ENCODE assay signal across 24 mouse cellular contexts in the genomic region with DNA sequence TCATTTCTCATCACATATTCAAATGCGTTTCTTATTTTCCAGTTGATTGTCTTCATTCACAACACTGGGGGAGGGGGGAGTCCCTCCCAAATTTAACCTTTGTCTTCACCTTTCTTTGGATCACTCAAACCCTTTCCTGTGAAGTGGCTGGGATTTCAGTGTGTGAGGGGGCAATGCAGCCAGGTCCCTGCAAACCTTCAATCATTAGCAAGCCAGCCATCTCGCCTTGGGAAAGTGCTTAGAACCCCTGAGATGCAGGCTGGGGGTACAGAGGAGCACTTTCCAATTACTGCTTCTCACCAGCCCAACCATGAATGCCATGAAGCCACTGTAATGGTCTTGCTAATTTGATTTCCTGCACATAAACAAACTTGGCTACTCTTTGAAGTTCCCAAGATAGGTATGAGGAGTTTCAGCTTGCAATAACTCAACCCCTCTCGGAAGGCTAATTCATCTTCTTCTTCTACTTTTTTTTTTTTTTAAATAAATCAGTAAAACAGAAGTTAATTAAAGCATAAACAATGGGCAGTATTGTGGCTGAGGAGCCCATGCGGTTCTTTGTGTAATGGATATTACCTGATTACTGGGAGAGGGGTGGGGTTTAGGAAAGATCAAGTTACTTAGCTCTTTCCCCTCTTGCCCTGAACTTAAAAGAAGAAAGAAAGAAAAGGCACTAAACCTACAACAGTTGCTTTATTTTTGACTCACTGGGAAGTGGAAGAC.
DNase-seq lines count a peak whose midpoint lies in the region; ATAC-seq and TF ChIP-seq lines count a peak whose summit lies in the region.
"Had no signal": no experiment of that assay in that cellular context is flagged by ENCODE, and none has a peak within 500 bp of the region (broad histone marks: within the 10 kb centered on the region; RNA-seq: fewer than 3 reads in every experiment).

No protein-coding gene starts in this region.

- H3K4me1 ChIP-seq in kidney, embryonic 16.5 days (ENCODE audit: insufficient read depth, low read length) = peaks cover 26% of the 10 kb centered on the region
- H3K4me1 ChIP-seq in kidney, adult 2 months (ENCODE audit: control insufficient read depth, insufficient read depth, low read length) = no peaks in the 10 kb centered on the region
- peaks cover 38% of the 10 kb centered on the region for H3K4me1 ChIP-seq in embryonic facial prominence, embryonic 10.5 days
- H3K4me1 ChIP-seq in limb, embryonic 11.5 days (ENCODE audit: control insufficient read depth, insufficient read depth, low read length) = peaks cover 15% of the 10 kb centered on the region
- H3K4me1 ChIP-seq: forebrain, embryonic 15.5 days; heart, embryonic 15.5 days; megakaryocyte, embryonic 14.5 days; midbrain, embryonic 15.5 days; stomach, embryonic 15.5 days had no signal

- no peaks in the 10 kb centered on the region for H3K36me3 ChIP-seq in kidney, embryonic 16.5 days (ENCODE audit: insufficient read depth, low read length)
- no peaks in the 10 kb centered on the region for H3K36me3 ChIP-seq in kidney, adult 2 months (ENCODE audit: control insufficient read depth, insufficient read depth, low read length)
- no peaks in the 10 kb centered on the region for H3K36me3 ChIP-seq in embryonic facial prominence, embryonic 10.5 days (replicated peaks)
- no peaks in the 10 kb centered on the region for H3K36me3 ChIP-seq in limb, embryonic 11.5 days (ENCODE audit: control insufficient read depth, insufficient read depth, low read length)
- H3K36me3 ChIP-seq: forebrain, embryonic 15.5 days; G1E; heart, embryonic 15.5 days; hindbrain, embryonic 12.5 days; midbrain, embryonic 15.5 days; neural tube, embryonic 15.5 days; stomach, embryonic 15.5 days had no signal

- ATAC-seq in kidney, embryonic 16.5 days (ENCODE audit: low FRiP score, low TSS enrichment) = peak; percentile 64; the same call in 1 of the 2 replicates
- ATAC-seq in limb, embryonic 11.5 days (ENCODE audit: insufficient number of reproducible peaks, low FRiP score, low TSS enrichment, low read depth) = peak; percentile 72; the same call in 1 of the 2 replicates
- ATAC-seq: forebrain, embryonic 15.5 days; midbrain, embryonic 15.5 days had no signal

- no peak for TF ChIP-seq CTCF in kidney, adult 2 months (conservative IDR thresholded peaks at IDR 0.05; ENCODE audit: insufficient read depth, insufficient read length, low read depth, low read length)

- no peak overlapping the region for H3K4me3 ChIP-seq in kidney, embryonic 16.5 days (ENCODE audit: low read length)
- no peak overlapping the region for H3K4me3 ChIP-seq in kidney, adult 2 months (ENCODE audit: insufficient read depth, low read depth, low read length)
- H3K4me3 ChIP-seq in embryonic facial prominence, embryonic 10.5 days = no peak overlapping the region
- H3K4me3 ChIP-seq in limb, embryonic 11.5 days (ENCODE audit: low read depth, low read length) = no peak overlapping the region
- H3K4me3 ChIP-seq: erythroblast, embryonic 14.5 days; forebrain, embryonic 15.5 days; heart, adult 2 months; heart, embryonic 15.5 days; hindbrain, embryonic 12.5 days; megakaryocyte, embryonic 14.5 days; midbrain, embryonic 15.5 days; neural tube, embryonic 15.5 days; stomach, embryonic 15.5 days had no signal

- no peaks in the 10 kb centered on the region for H3K9me3 ChIP-seq in kidney, embryonic 16.5 days (ENCODE audit: low read length)
- no peaks in the 10 kb centered on the region for H3K9me3 ChIP-seq in embryonic facial prominence, embryonic 10.5 days
- H3K9me3 ChIP-seq in limb, embryonic 11.5 days (ENCODE audit: control insufficient read depth, low read length) = no peaks in the 10 kb centered on the region
- H3K9me3 ChIP-seq: forebrain, embryonic 15.5 days; heart, embryonic 15.5 days; hindbrain, embryonic 12.5 days; megakaryocyte, embryonic 14.5 days; midbrain, embryonic 15.5 days; neural tube, embryonic 15.5 days; stomach, embryonic 15.5 days had no signal

- H3K4me2 ChIP-seq in kidney, embryonic 16.5 days (replicated peaks; ENCODE audit: low read depth, low read length) = no peak overlapping the region
- no peak overlapping the region for H3K4me2 ChIP-seq in limb, embryonic 11.5 days (ENCODE audit: low read depth, severe bottlenecking)
- H3K4me2 ChIP-seq: forebrain, embryonic 15.5 days; heart, embryonic 15.5 days; hindbrain, embryonic 12.5 days; midbrain, embryonic 15.5 days; neural tube, embryonic 15.5 days; stomach, embryonic 15.5 days had no signal

- DNase-seq in kidney, adult 2 months = no peak
- DNase-seq in R1 (ENCODE audit: low read depth, low spot score) = peak; percentile 44
- DNase-seq in embryonic facial prominence, embryonic 10.5 days (ENCODE audit: low spot score) = peak; percentile 26
- peak; percentile 58 for DNase-seq in limb, embryonic 11.5 days (ENCODE audit: low spot score)
- no peak for DNase-seq in heart, postnatal 10 days
- DNase-seq in layer of hippocampus, adult 9-10 months (ENCODE audit: low spot score) = no peak
- no peak for DNase-seq in layer of hippocampus, postnatal 36 days
- DNase-seq: cerebellum, adult 9-10 months; gastrocnemius, postnatal 25 days; heart, adult 2 months; kidney, postnatal 36 days; layer of hippocampus, adult 9-11 months; lung, adult 18-20 months; thymus, adult 2 months had no signal

- WGBS in kidney, embryonic 16.5 days = 22% methylated on average over 4 of the region's 4 CpGs
- WGBS in kidney, adult 2 months = 58% methylated on average over 4 of the region's 4 CpGs
- WGBS in embryonic facial prominence, embryonic 10.5 days = 6% methylated on average over 4 of the region's 4 CpGs
- WGBS in limb, embryonic 11.5 days = 3% methylated on average over 4 of the region's 4 CpGs

- no peak for TF ChIP-seq POLR2A in kidney, adult 2 months (IDR thresholded peaks at IDR 0.05; ENCODE audit: low read depth, low read length)

- no peaks in the 10 kb centered on the region for H3K27me3 ChIP-seq in kidney, embryonic 16.5 days (ENCODE audit: insufficient read depth, low read length)
- H3K27me3 ChIP-seq in kidney, adult 2 months (replicated peaks; ENCODE audit: control insufficient read depth, insufficient read depth, low read length) = no peaks in the 10 kb centered on the region
- H3K27me3 ChIP-seq in embryonic facial prominence, embryonic 10.5 days (replicated peaks; ENCODE audit: low read depth, poor library complexity, severe bottlenecking) = 0 out of 2 replicates have a peak, but pooled peaks cover 4% of the 10 kb centered on the region
- H3K27me3 ChIP-seq in limb, embryonic 11.5 days (ENCODE audit: control insufficient read depth, insufficient read depth, low read length) = no peaks in the 10 kb centered on the region
- H3K27me3 ChIP-seq: forebrain, embryonic 15.5 days; heart, embryonic 15.5 days; hindbrain, embryonic 12.5 days; megakaryocyte, embryonic 14.5 days; midbrain, embryonic 15.5 days; neural tube, embryonic 15.5 days; stomach, embryonic 15.5 days had no signal

- peak overlapping the region; percentile 78 for H3K27ac ChIP-seq in kidney, embryonic 16.5 days (ENCODE audit: low read length)
- no peak overlapping the region for H3K27ac ChIP-seq in kidney, adult 2 months (ENCODE audit: insufficient read depth, low read depth, low read length)
- peak overlapping the region; percentile 78 for H3K27ac ChIP-seq in embryonic facial prominence, embryonic 10.5 days (replicated peaks)
- peak overlapping the region; percentile 78 for H3K27ac ChIP-seq in limb, embryonic 11.5 days (replicated peaks; ENCODE audit: low read depth, low read length)
- H3K27ac ChIP-seq: forebrain, embryonic 15.5 days; heart, adult 2 months; heart, embryonic 15.5 days; hindbrain, embryonic 12.5 days; midbrain, embryonic 15.5 days; neural tube, embryonic 15.5 days; stomach, embryonic 15.5 days had no signal

- H3K9ac ChIP-seq in kidney, embryonic 16.5 days (replicated peaks; ENCODE audit: low read length) = no peak overlapping the region
- H3K9ac ChIP-seq in limb, embryonic 11.5 days (ENCODE audit: low read length) = no peak overlapping the region
- H3K9ac ChIP-seq: forebrain, embryonic 15.5 days; heart, embryonic 15.5 days; hindbrain, embryonic 12.5 days; midbrain, embryonic 15.5 days; neural tube, embryonic 15.5 days; stomach, embryonic 15.5 days had no signal

- intact Hi-C loops in heart, postnatal 10 days (cut with DNase I) = no loop called here

Comparison
In these comparisons a context has a peak if more than half of its experiments do, and no peak if none do; other contexts are left out.
1. DNase-seq: peak in R1 (single experiment), embryonic facial prominence, embryonic 10.5 days (single experiment) and limb, embryonic 11.5 days (single experiment); none in kidney, adult 2 months (single experiment), heart, postnatal 10 days (0 of 2), layer of hippocampus, adult 9-10 months (single experiment) and layer of hippocampus, postnatal 36 days (0 of 2).